Mouse (Mus musculus): ENCODE measurements at regions not wholly inside any gene's neighbourhood (a gene's known extent, or its start where the extent isn't known, plus 50 kb on each side); places are given as distances from the start of the nearest gene placed in this dataset.

DNA sequence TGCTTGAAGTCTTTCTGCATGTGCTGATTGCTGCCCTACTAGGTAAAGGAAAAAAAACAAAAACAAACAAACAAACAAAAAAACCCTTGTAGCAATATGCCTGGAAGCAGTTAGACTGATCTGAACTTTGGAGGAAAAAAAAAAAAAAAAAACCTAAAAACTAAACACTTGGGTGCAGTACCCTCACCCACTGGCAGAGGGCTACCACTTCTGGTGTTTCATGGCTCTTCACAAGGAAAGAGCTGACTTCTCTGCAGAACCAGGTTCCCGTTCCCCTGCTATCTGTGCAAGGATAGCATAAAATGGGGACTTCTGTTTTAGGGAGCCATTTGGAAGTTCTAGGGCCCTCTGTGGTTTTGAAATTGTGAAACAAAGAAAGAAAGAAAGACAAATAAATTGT lies 52.2 kb upstream of the Otud4 start:
- peak in 1 of 2 experiments; percentile 31 for DNase-seq (ENCODE audit: low spot score in 2 of 2)

DNA sequence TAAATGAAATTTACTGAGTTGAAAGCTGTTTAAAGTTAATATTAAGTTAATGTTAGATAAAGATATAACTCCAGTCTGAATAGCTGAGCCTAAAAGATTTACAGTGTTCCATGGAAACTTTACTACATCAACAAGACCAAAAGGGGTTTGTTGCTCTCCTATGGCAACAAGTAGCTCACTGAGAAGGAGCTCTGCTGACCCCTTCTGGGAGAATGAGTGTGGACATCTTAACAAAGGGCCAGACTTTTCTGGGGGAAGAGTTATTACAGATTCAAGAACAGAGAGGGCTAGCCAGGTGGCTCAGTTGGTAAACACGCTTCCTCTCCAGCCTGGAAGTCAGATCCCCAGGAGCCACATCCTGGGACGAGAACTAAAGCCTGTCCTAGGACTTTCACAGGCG lies 54.5 kb upstream of the Otud4 start:
- DNase-seq (ENCODE audit: low spot score in 2 of 2), result peak in 1 of 2 experiments; percentile 67

DNA sequence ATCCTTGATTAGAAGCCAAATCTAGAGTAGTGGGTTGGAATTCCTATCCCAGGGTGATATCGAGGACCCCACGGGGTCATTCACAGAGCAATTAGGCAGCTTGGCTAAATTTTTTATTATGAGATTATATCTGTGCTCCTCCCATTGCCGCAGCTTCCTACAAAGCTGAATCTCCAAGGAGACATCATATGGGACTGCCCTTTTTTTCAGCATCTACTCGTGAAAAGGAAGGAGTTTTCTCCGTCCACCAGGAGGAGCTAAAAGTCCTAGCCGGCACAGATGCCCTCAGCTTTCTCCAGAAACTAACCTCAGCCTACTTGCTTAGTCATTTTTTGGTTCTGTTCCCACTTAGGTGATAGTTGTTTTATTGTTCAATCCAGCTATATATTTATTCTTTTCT lies 56.1 kb upstream of the Otud4 start:
- no peak for DNase-seq (ENCODE audit: low spot score in 2 of 2)

DNA sequence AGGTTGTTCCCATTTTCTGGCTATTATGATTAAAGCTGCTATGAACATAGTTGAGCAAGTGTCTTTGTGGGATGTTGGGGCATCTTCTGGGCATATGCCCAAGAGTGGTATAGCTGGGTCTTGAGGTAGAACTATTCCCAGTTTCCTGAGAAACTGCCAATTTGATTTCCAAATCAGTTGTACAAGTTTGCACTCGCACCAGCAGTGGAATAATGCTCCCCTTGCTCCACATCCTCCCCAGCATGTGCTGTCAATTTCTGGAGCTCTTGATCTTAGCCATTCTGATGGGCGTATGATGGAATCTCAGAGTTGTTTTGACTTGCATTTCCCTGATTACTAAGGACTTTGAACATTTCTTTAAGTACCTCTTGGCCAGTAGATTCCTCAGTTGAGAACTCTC lies 57.2 kb upstream of the Otud4 start:
- no peak for DNase-seq (ENCODE audit: low spot score in 2 of 2)

DNA sequence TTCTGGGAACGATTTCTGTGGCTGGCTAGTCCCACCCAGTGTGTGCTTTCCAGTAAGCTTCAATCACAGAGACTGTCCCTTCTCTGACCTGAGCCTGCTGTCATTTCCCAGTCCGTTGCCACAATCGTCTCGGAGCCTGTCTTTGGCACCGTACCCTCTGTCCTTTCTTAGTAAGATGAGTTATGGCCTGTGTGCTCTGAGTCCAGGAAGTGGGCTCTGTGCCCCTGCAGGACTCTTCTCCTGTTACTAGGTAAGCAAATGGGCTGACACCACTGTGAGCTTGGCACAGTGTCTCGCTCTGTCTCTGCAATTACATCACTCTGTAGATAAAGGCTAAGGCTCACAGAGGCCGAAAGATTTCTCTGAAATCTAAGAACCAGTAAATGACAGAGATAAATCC lies 63.3 kb upstream of the Otud4 start:
- DNase-seq (ENCODE audit: low spot score in 2 of 2), result no peak

DNA sequence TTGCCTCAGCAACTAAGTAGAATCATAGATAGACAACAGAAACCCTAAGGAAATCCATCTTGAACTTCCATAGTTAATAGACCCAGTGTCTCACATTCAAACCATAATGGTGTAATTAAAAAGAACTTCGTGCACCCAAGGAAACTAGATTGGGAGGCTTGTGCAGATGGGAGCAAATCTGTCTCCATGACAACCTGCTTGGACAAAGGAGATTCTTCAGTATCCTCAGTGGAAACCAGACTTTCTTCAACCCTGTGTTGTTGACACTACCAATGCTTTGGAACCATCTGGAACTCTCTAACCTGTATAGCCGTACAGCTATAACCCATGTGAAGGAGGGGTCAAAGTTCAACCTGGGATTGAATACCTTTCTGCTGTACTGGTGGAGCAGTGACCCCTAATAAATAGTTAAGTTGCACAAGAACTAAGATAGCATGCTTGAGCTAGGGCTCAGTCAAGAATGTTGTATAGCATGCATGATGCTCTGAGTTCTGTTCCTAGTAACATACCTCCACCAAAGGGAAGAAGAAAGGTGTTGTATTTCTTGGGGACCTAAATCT lies 64.2 kb upstream of the Otud4 start:
- DNase-seq (ENCODE audit: low spot score in 2 of 2), result no peak

DNA sequence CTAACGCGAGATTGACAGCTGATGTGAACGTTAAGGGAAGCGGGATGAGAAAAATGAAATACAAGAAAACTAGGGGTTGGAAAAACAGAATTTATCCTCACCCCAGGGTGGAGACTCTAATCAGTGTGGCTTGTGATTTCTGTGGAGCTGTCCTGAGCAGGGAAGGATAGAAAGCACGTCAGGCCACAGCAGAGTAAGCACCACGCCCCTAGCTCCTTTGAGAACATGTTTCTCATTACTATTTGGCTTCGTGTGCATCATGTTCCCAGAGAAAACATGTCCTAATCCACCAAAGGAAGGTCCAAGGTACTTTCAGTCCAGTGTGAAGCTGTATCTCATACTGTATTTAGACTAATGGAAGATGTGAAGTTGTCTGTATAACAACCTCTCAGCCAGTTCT lies 65.9 kb upstream of the Otud4 start:
- no peak for DNase-seq (ENCODE audit: low spot score in 2 of 2)

DNA sequence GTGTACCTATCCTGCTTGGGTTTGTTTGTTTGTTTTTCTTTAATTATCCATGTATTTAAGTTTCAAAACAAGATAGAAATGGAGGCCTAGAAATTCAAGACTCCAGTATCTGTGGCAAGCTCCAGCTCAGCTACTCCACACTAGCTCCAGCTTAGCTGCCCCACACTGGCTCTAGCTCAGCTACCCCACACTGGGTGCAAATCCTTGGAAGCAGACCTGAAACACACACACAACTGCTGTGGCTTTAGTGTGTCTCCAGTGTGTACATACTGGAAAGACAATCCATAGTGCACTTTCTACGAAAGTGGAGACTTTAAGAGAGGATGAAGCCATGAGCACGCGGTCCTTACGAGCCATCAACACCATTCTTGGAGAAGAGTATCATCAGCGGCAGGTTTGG lies 66.9 kb upstream of the Otud4 start:
- DNase-seq (ENCODE audit: low spot score in 2 of 2), result no peak

DNA sequence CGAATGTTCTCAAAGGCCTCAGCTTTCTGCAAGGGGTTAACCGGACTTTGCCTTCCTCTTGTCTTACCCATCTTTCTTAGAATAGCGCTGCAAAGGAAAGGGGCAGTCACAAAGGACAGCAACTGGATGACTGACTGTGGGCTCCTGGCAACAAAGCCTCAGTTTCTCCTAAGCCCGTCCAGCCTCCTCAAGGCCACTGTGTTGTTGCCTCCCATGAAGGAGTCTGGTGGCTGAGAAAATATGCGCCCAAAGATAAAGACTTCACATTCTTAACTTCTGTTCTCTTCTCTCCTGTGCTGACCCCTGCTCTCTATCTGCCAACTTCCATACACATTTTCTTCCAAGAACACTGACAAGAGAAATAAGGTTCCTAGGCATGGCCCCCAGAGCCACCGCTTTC lies 76.3 kb upstream of the Otud4 start:
- no peak for DNase-seq (ENCODE audit: low spot score in 2 of 2)

DNA sequence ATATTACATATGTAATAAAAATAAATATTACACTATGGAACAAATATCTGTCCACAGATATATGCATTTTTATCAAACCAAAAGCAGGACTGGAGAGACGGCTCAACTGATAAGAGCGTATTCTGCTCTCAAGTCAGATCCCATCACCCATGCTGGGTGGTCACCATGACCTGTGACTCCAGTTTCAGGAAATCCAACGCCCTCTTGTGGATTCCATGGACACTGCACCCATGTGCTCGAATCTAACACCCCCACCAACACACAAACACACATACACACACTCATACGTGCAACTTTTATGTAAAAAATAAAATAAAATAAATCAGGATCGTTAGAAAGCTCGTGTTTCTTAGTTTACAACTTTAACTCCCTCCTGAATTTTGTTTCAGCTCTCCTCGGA lies 76.7 kb upstream of the Otud4 start:
- DNase-seq (ENCODE audit: low spot score in 2 of 2), result no peak

DNA sequence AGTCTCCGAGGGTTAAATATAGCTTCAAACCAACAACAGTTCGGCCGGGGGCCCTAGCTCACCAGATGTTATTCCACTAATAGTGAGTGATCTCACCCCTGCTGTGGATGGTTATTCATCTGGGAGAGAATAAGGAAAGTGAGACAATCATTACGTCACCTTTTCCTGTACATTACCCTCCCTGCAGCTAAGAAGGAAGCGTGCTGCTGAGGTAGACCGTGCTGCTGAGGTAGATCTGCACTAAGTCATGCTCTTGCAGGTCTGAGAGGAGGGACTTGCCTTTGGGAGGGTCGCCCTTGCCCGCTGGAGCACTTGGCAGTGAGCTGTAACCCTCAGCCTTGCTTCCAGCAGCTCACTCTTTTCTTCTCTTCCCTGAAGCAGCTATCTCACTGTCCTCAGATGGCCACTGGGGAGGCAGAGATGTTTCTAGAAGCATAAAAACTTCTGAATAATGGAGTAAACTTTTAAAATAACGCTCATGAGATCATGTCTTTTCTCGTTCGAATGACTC lies 77.3 kb upstream of the Otud4 start:
- peak; percentile 3 to 20 for DNase-seq (ENCODE audit: low spot score in 2 of 2)

DNA sequence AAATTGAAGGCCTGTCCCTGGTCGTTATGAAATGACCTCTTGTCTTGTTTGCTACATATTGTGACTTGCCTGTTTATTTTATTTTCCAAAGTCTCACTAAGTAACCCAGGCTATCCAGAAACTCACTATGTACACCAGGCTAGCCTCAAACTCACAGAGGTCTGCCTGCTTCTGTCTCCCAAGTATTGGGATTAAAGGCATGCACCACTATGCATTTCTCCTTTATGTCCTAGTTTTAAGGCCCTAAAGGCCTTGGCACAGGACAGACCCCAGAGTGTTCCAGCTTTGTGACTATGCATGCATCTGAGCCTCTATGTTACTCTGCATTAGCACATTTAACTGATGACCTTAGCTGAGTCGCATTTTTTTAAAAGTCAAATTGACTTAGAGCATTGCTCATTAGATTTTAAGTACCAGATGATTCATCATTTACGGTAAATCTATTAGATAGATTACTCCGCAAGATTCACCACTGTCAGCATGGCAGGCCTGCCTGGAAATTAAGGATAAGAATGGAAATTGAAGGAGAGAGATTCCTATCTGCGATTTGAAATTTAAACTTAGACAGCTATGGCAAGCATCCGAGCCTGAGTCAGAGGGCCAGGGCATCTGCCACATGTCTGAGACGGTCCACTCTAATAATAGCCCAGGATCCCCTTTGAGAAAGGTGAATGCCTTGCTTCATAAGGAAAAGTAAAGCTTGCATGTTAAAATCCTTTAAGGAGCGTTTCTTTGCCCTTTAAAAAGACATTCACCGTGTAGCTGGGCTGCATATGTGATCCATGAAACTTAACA lies 78.0 kb upstream of the Otud4 start:
- DNase-seq (ENCODE audit: low spot score in 2 of 2), result no peak

DNA sequence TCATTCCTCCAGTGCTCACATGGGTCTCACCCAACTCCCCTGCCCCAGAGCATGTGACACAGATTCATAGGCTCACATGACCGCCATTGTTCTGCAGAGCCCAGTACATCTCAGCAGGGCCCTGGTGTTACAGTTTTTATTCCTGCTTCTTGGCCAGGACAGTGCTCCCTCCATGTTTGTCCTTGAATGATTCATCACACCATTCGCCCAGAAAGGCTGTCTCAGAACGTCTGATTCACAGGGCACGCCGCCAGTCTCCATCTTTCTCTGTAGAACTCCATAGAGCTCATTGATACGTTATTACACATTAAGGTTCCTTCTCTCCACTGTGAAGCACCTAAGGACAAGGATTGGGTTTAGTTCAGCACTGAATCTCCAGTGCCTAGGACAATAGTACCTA lies 79.9 kb upstream of the Otud4 start:
- DNase-seq (ENCODE audit: low spot score in 2 of 2), result peak in 1 of 2 experiments; percentile 12

DNA sequence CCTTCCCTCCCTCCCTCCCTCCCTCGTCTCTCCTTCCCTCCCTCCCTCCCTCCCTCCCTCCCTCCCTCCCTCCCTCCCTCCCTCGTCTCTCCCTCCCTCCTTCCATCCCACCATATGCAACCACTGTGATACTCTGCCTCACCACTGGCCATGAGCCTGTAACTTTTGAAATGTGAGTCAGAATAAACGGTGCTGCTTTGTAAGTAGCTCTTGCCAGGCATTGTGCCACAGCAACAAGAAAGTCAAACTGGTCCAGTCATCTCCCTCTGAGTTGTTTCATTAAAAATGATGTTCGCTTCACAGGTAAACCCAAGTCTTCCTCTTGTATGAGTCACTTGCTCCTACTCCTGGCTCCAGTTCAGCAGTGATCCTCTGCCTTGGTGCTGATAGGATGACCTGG lies 85.1 kb upstream of the Otud4 start:
- DNase-seq (ENCODE audit: low spot score in 2 of 2), result no peak

DNA sequence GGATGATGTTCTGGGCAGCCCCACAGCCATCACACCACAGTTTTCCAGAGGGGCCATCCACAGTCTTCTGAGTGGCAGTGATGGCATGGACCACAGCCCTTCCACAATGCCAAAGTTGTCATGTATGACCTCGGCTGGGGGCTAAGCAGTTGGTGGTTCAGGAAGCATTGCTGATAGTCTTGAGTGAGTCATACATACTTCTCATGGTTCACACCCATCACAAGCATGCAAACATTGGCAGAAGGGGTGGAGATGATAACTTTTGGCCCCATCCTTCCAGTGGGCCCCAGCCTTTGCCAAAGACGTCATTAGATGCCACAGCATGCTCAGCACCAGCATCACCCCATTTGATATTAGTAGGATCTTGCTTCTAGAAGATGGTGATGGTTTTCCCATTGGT lies 89.3 kb upstream of the Otud4 start:
- DNase-seq (ENCODE audit: low spot score in 2 of 2), result no peak

DNA sequence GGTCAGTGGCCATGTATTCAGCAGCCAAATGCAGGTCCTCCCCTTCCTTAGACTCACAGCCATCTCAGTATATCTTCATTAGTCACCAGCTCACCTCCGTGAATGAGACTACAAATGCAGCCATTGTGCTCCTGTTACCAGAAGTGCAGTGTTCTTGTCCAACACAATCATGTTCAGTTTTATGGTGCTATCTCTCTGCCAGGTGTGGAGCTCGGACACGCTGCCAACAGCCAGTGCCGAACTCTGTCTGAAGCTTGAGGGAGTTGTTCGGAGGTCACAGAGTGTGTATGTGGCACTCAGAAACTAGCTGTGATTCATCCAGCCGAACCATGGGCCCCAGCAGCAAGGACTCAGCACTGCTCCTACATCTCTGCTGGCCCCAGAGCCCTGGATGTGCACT lies 91.3 kb upstream of the Otud4 start:
- no peak for DNase-seq (ENCODE audit: low spot score in 2 of 2)

DNA sequence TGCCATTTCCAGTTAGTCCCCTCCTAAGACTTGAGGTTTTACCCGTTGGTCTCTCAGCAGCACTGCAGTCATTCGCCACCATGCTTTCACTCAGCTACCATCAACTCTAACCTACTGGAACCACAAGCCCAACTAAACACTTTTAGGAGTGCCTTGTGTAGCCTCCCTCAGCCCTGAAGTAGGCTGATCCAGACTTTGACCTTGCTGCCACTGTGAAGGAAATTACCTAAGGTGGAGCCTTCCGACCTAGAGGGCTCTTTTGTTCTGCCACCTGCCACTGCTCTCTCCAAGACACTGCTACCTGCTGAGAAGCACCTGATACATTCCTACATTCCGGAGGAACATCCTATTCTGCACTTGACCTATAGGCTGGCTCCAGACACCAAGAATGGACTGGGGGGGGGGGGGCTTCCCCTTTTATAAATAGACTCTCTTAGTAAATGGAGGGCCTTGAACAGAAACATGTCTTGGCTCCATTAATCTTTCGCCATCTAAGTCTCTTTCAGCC lies 93.5 kb upstream of the Otud4 start:
- DNase-seq (ENCODE audit: low spot score in 2 of 2), result no peak

DNA sequence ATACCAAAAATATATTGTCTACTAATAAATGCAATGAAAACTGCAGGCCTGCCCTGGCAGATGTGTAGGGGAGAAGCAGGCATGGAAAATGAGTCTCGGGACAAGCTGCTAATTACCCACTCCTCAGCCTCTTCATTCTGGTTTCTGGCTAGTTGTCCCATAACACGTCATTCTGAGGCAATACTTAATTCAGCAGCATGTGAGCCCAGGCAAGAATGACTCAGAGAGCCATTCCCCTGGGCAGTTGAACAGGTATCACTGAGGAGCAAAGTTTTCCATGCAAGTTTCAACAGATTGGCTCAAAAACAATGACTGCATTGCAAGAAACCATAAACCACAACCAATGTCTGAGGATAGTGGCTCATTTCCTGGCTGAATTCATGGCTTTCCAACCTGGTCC lies 97.0 kb upstream of the Otud4 start:
- DNase-seq (ENCODE audit: low spot score in 2 of 2), result no peak

DNA sequence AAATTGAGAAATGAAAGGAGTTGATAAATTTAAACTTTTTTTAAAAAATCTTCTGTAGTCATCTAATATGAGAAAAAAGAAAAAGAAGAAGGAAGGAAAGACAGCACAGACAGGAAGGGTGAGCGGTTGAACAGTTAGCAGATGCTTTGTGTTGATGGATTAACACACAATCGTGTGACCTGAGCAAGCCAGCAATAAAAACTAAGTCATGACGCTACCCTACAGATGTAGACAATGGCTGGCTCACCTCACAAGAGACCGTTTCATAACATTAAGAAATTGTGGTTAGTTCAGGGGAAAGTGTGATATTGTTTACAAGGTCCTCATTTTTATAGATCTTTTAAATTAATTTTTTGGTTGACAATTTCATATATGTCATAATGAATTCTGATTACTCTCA lies 99.4 kb upstream of the Otud4 start:
- no peak for DNase-seq (ENCODE audit: low spot score in 2 of 2)

DNA sequence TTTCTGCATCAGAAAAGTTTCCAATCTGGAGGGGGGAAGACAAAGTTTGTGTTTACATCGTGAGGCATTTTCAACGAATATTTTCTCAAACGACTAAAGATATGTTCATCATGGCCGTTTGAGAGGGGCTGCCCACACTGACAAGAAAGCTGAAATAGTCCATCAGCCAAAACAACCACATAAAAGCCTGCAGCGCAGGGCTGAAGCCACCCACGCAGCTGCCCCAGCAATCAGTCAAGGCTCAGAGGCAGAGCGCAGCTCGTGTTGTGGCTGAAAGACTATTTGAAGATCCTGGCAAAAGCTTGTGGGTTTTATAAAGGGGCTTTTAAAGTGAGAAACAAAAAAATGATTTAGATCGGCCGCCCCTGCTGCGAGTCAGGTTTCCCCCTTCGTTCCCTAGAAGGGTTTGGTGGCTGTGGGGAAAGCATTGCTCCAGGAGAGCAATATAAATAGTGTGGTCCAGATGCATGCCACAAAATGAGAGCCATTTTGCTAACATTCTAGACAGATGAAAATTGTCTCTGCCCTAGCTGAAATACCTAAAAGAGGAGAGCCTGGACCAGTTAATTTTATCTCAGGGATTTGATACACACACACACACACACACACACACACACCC lies 105.0 kb upstream of the Otud4 start:
- peak in 1 of 2 experiments; percentile 25 for DNase-seq (ENCODE audit: low spot score in 2 of 2)

DNA sequence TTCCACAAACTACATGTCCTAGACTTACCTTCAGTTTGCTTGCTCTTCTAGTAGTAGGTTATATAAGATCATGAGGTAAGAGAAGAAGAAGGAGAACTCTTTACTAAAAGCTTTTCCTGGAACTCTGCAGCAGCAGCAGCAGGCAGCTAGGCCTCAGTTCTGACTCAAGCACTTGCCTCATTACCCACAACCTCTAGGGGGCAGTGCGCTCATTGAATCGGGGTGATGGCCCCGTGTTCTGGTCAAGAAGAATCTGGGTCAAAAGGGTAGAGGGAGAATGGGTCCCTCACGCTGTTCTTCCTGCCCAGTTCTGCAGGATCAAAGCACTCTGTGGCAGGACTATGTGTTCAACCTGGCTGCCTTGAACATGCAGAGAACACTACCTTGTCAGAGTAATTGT lies 109.9 kb upstream of the Otud4 start:
- DNase-seq (ENCODE audit: low spot score in 2 of 2), result no peak

DNA sequence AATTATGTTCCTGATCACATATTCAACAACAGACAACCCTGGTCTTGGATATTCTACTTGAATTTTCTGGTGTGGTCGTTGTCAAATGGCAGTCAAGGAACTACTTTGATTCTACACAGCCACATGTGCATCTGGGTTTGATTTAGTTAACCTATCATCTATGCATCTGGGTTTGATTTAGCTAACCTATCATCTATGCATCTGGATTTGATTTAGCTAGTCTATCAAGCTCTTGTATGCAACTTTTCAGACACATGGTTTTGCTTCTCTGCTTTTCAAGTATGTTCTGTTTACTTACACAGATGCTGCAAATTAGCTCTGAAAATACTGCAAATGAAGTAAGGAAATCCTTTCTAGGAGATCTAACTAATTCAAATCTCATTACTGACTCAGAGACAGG lies 117.4 kb upstream of the Otud4 start:
- DNase-seq (ENCODE audit: low spot score in 2 of 2), result no peak

DNA sequence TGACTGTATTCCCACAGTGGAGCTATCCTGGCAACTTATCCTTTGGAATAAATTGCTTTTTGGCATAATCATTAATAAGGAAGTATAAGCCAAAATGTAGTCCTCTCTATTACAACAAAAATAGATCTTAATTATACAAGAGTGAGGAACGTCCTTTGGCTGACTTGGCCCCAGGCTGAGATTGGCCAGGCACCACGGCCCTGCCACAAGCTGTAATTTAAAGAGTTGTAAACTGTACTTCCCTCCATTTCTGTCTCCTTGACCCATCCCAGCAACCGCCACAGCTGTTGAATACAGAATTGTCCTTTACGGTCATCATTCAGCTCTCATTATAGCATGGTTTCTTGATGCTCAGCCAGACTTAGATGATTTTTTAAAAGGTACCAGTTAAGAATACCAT lies 119.6 kb upstream of the Smad1 start:
- DNase-seq (ENCODE audit: low spot score in 2 of 2), result no peak
